Mouse (Mus musculus) kidney, adult 8-10 months (tissue): ENCODE measurements around the gene Mrpl21.

Source experiments
- DNase-seq, 2 experiments: peaks; one replicate each; pipeline ENCODE4 v3.0.0; 2022

The Mrpl21 gene

GRCm38 (mm10) chr19:3304017-3304416 lies 21.3 kb downstream of the Mrpl21 start:
- no peak for DNase-seq

GRCm38 (mm10) chr19:3307175-3307949 lies 24.7 kb downstream of the Mrpl21 start:
- DNase-seq, result no peak

- DNase-seq, result no peak
These were observed 36.6 kb downstream of the Mrpl21 start for GRCm38 (mm10) chr19:3319341-3319740.

- DNase-seq, result no peak
These were observed 37.4 kb downstream of the Mrpl21 start for GRCm38 (mm10) chr19:3320086-3320485.

- DNase-seq, result no peak
These were observed 38.1 kb downstream of the Mrpl21 start for GRCm38 (mm10) chr19:3320801-3321200.

- DNase-seq, result peak; percentile 83 to 84
These were observed 38.9 kb downstream of the Mrpl21 start for GRCm38 (mm10) chr19:3321617-3322016.

- DNase-seq, result peak; percentile 50 to 58
These were observed 39.7 kb downstream of the Mrpl21 start, which contains the start of gene Cpt1a for GRCm38 (mm10) chr19:3322261-3322969. Gene Cpt1a, plus strand, starts transcription at chr19:3322334.

GRCm38 (mm10) chr19:3323201-3323621 lies 40.5 kb downstream of the Mrpl21 start:
- DNase-seq, result peak; percentile 88 to 89

- peak; percentile 86 to 90 for DNase-seq
These were observed 41.1 kb downstream of the Mrpl21 start for GRCm38 (mm10) chr19:3323753-3324270.

- peak in 1 of 2 experiments; percentile 38 for DNase-seq
These were observed 41.6 kb downstream of the Mrpl21 start for GRCm38 (mm10) chr19:3324271-3324811.

GRCm38 (mm10) chr19:3324931-3325711 lies 42.4 kb downstream of the Mrpl21 start:
- peak; percentile 95 for DNase-seq

GRCm38 (mm10) chr19:3325771-3326478 lies 43.2 kb downstream of the Mrpl21 start:
- DNase-seq, result peak in 1 of 2 experiments; percentile 47

- peak; percentile 85 to 86 for DNase-seq
These were observed 43.9 kb downstream of the Mrpl21 start for GRCm38 (mm10) chr19:3326479-3327047.

GRCm38 (mm10) chr19:3333247-3333646 lies 50.5 kb downstream of the Mrpl21 start:
- DNase-seq, result peak; percentile 84 to 92

- peak; percentile 72 to 80 for DNase-seq
These were observed 51.2 kb downstream of the Mrpl21 start for GRCm38 (mm10) chr19:3333694-3334515.

GRCm38 (mm10) chr19:3334550-3334949 lies 51.8 kb downstream of the Mrpl21 start:
- DNase-seq, result no peak

GRCm38 (mm10) chr19:3335917-3336316 lies 53.2 kb downstream of the Mrpl21 start:
- DNase-seq, result no peak

GRCm38 (mm10) chr19:3336485-3337255 lies 54.0 kb downstream of the Mrpl21 start:
- no peak for DNase-seq

GRCm38 (mm10) chr19:3339187-3339586 lies 56.5 kb downstream of the Mrpl21 start:
- no peak for DNase-seq

GRCm38 (mm10) chr19:3341021-3341420 lies 58.3 kb downstream of the Mrpl21 start:
- no peak for DNase-seq
